Mouse (Mus musculus) liver, adult 2 months (tissue): ENCODE data around the gene Serf1. TPM values are rescaled to one million over a fixed set of nuclear protein-coding genes. Genes with fewer than 3 reads are reported as not detected.
"Not testable (repeated sequence)": the region's sequence is repeated elsewhere in the genome, so short reads cannot be mapped to it uniquely, and the experiment has no call there.

Experiments used
- DNase-seq: peaks from one replicate; pipeline ENCODE4 v3.0.0-alpha.2; 2011; ENCODE audit warnings: low read depth, low spot score; ENCODE audit errors: extremely low read depth
- H3K27ac ChIP-seq: fragments of 200-500 bp; replicated peaks from 2 replicates; pipeline ENCODE4 v1.5.1; 2012; ENCODE audit warnings: low read depth, mild to moderate bottlenecking, control low read depth, inconsistent platforms, low read length; ENCODE audit not compliant: insufficient read depth
- H3K27me3 ChIP-seq: fragments of 200-500 bp; 2 replicates; pipeline ENCODE4 v1.6.1; 2012; ENCODE audit warnings: mild to moderate bottlenecking, moderate library complexity, low read length, inconsistent platforms; ENCODE audit not compliant: control insufficient read depth, insufficient read depth
- H3K36me3 ChIP-seq: fragments of 200-500 bp; 2 replicates; pipeline ENCODE4 v1.6.1; 2012; ENCODE audit warnings: low read length, inconsistent platforms; ENCODE audit not compliant: control insufficient read depth, insufficient read depth
- H3K4me1 ChIP-seq: fragments of 200-500 bp; 2 replicates; pipeline ENCODE4 v1.6.1; 2011; ENCODE audit warnings: low read length; ENCODE audit not compliant: control insufficient read depth, insufficient read depth
- H3K4me3 ChIP-seq: fragments of 200-500 bp; 2 replicates; pipeline ENCODE4 v1.5.1; 2011; ENCODE audit warnings: low read depth, mild to moderate bottlenecking, control low read depth, low read length, moderate library complexity; ENCODE audit not compliant: insufficient read depth
- H3K79me2 ChIP-seq: fragments of 200-500 bp; 2 replicates; pipeline ENCODE4 v1.6.1; 2012; ENCODE audit warnings: inconsistent platforms, mild to moderate bottlenecking, low read length, moderate library complexity; ENCODE audit not compliant: control insufficient read depth, insufficient read depth
- H3K9ac ChIP-seq: fragments of 200-500 bp; 2 replicates; pipeline ENCODE4 v1.6.1; 2012; ENCODE audit warnings: low read depth, mild to moderate bottlenecking, control low read depth, inconsistent platforms, low read length
- CTCF ChIP-seq: fragments of 200-500 bp; IDR thresholded peaks from 2 replicates; pipeline ENCODE4 v1.5.1; 2011; ENCODE audit warnings: low read depth, low read length, control low read depth
- POLR2A ChIP-seq: fragments of 200-500 bp; IDR thresholded peaks from 2 replicates; pipeline ENCODE4 v1.6.1; 2011; ENCODE audit warnings: low read length, control low read depth; ENCODE audit not compliant: insufficient read depth; ENCODE audit errors: extremely low read depth
- WGBS: fragments of 180-500 bp; shearing (Covaris S2); methylation state at CpG from one replicate; pipeline ENCODE4 v1.1.7; 2018; 5-methylcytosine and 5-hydroxymethylcytosine counted together
- polyA plus RNA-seq: library from polyadenylated mRNA; depleted of rRNA; stranded (reverse); fragments of >200 nt; gene quantifications from 2 replicates; pipeline ENCODE4 v1.2.3, GENCODE M21; 2012; rRNA removed
- total RNA-seq: library from RNA; depleted of rRNA; stranded (reverse); fragments of >200 nt; gene quantifications from 2 replicates; pipeline ENCODE4 v1.2.3, GENCODE M21; 2014; rRNA removed

Serf1 gene
- total and polyA plus RNA-seq, 2 experiments = 7.2 to 7.5 TPM

- H3K79me2 ChIP-seq = no peaks in the 10 kb centered on the region; the same call in 1 of the 2 replicates
- peaks cover 21% of the 10 kb centered on the region for H3K36me3 ChIP-seq
- no peak overlapping the region for H3K27ac ChIP-seq
- H3K27me3 ChIP-seq = no peaks in the 10 kb centered on the region
- no peak for TF ChIP-seq POLR2A
- no peak for TF ChIP-seq CTCF
- DNase-seq = no peak
- H3K4me1 ChIP-seq = peaks cover 5% of the 10 kb centered on the region
- H3K4me3 ChIP-seq = peak overlapping the region; percentile 81
- 1% methylated on average over 10 of the region's 10 CpGs for WGBS
- H3K9ac ChIP-seq = peak overlapping the region; percentile 42; the same call in 1 of the 2 replicates
Observed at GRCm38 (mm10) chr13:100125258-100125643, 17.4 kb downstream of the Serf1 start.

- TF ChIP-seq CTCF (no peak), POLR2A (no peak)
- H3K4me1 ChIP-seq = no peaks in the 10 kb centered on the region
- no peak overlapping the region for H3K27ac ChIP-seq
- WGBS = 85% methylated on average over 8 of the region's 8 CpGs
- H3K79me2 ChIP-seq = no peaks in the 10 kb centered on the region
- no peak overlapping the region for H3K9ac ChIP-seq
- H3K36me3 ChIP-seq = peaks cover 12% of the 10 kb centered on the region
- H3K27me3 ChIP-seq = no peaks in the 10 kb centered on the region
- DNase-seq = no peak
- H3K4me3 ChIP-seq = no peak overlapping the region
Observed at GRCm38 (mm10) chr13:100141646-100142314, 34.0 kb downstream of the Serf1 start.

- TF ChIP-seq CTCF (no peak), POLR2A (no peak)
- Histone ChIP-seq H3K4me1 (peaks cover 2% of the 10 kb centered on the region; the same call in 1 of the 2 replicates), H3K9ac (no peak overlapping the region), H3K36me3 (no peaks in the 10 kb centered on the region; the same call in 1 of the 2 replicates), H3K79me2 (no peaks in the 10 kb centered on the region), H3K4me3 (no peak overlapping the region), H3K27ac (0 out of 2 replicates have a peak overlapping the region, but pooled peaks have one; percentile 31), H3K27me3 (no peaks in the 10 kb centered on the region; the same call in 1 of the 2 replicates)
- WGBS = 17% methylated on average over 1 of the region's 1 CpGs
- DNase-seq = peak; percentile 77
Observed at GRCm38 (mm10) chr13:100152659-100153058, 44.8 kb downstream of the Serf1 start.

GRCm38 (mm10) chr13:100156624-100157023 is 48.8 kb downstream of the Serf1 start:
- no peak for TF ChIP-seq POLR2A
- TF ChIP-seq CTCF = no peak
- Histone ChIP-seq H3K9ac (no peak overlapping the region), H3K4me3 (no peak overlapping the region), H3K36me3 (no peaks in the 10 kb centered on the region), H3K79me2 (no peaks in the 10 kb centered on the region), H3K27ac (no peak overlapping the region), H3K27me3 (no peaks in the 10 kb centered on the region; the same call in 1 of the 2 replicates), H3K4me1 (peaks cover 2% of the 10 kb centered on the region; the same call in 1 of the 2 replicates)
- DNase-seq = no peak
- WGBS = 97% methylated on average over 3 of the region's 3 CpGs

GRCm38 (mm10) chr13:100161171-100161870 is 53.5 kb downstream of the Serf1 start:
- H3K36me3 ChIP-seq, H3K4me1 ChIP-seq, H3K4me3 ChIP-seq, H3K27ac ChIP-seq, H3K27me3 ChIP-seq, H3K79me2 ChIP-seq, DNase-seq, H3K9ac ChIP-seq: not testable (repeated sequence)
- 47% methylated on average over 11 of the region's 11 CpGs for WGBS

- H3K4me1 ChIP-seq, H3K4me3 ChIP-seq, H3K27me3 ChIP-seq, H3K9ac ChIP-seq, H3K79me2 ChIP-seq, H3K27ac ChIP-seq, DNase-seq, H3K36me3 ChIP-seq: not testable (repeated sequence)
Observed at GRCm38 (mm10) chr13:100162467-100162866, 54.7 kb downstream of the Serf1 start.

Other genes starting within 250 kb of the Serf1 start
- not detected in 2 replicates for gene Cartpt, start 206.9 kb upstream of the Serf1 start, total RNA-seq
- gene Cartpt, start 206.9 kb upstream of the Serf1 start, polyA plus RNA-seq = not detected in 2 replicates
- 84.3 and 107 TPM in 2 replicates for gene Mccc2, start 92.4 kb upstream of the Serf1 start, total RNA-seq
- gene Mccc2, start 92.4 kb upstream of the Serf1 start, polyA plus RNA-seq = 45.1 and 48.2 TPM in 2 replicates
- gene Bdp1, start 3.9 kb upstream of the Serf1 start, total RNA-seq = 9.3 and 10.7 TPM in 2 replicates
- gene Bdp1, start 3.9 kb upstream of the Serf1 start, polyA plus RNA-seq = 0.54 and 0.95 TPM in 2 replicates
- 3.3 and 4.6 TPM in 2 replicates for gene Smn1, start 16.8 kb downstream of the Serf1 start, total RNA-seq
- gene Smn1, start 16.8 kb downstream of the Serf1 start, polyA plus RNA-seq = 6.1 and 6.5 TPM in 2 replicates
- gene Naip2, start 94.1 kb downstream of the Serf1 start, total RNA-seq = 4.8 and 5.7 TPM in 2 replicates
- gene Naip2, start 94.1 kb downstream of the Serf1 start, polyA plus RNA-seq = 0.31 and 1.0 TPM in 2 replicates
- gene Naip5, start 138.3 kb downstream of the Serf1 start, total RNA-seq = 1.2 and 1.3 TPM in 2 replicates
- 0.19 and 0.59 TPM in 2 replicates for gene Naip5, start 138.3 kb downstream of the Serf1 start, polyA plus RNA-seq
- gene Naip6, start 209.7 kb downstream of the Serf1 start, total RNA-seq = 1.1 and 1.3 TPM in 2 replicates
- 0.25 and 0.43 TPM in 2 replicates for gene Naip6, start 209.7 kb downstream of the Serf1 start, polyA plus RNA-seq